Mouse (Mus musculus) c-Kit-negative CD71-positive TER-119-positive erythroid progenitor cells, embryonic 14.5 days (primary cell): Measurements from ENCODE around the gene Acss3.

ENCODE experiments used
- DNase-seq: peaks from one replicate; pipeline ENCODE4 v3.0.0-alpha.2; 2013; ENCODE audit warnings: low read depth, low spot score

Acss3 gene

GRCm38 (mm10) chr10:107123529-107124335 is at the start of gene Acss3:
TSS of gene Acss3 (minus strand) at chr10:107123668.
- DNase-seq, result no peak

DNA sequence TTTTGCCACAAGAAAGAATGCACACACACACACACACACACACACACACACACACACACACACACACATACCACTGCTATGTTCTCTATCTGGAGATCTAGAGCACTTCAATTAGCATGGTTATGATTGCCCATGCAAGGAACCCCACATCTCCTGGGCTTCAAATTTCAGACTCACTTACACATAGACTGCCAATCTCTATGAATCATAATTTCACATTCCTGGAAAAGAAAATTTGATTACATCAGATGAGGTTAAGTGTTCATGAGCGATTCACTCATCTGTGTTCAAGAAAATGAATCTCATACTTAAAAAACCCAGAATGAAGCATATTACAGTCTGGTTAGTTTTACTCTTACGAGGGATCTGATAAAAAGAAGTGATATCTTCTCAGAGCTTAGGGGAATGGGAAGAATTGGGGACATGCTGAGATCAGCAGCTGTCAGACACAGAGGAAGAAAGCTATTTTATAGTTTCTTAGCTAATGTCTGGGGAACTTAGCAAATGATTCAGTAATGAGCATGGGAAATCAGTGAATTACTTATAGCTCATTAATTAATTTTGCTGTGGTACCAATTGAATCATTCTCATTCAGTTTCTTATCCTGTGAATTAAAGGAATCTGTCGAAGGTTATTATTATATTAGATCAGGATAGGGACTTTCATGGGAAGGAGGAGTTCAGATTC is 48.7 kb upstream of the Acss3 start:
- DNase-seq, result no peak

- no peak for DNase-seq
These were observed 43.0 kb upstream of the Acss3 start for GRCm38 (mm10) chr10:107166486-107166885.

- DNase-seq, result no peak
These were observed 25.3 kb upstream of the Acss3 start for GRCm38 (mm10) chr10:107148759-107149158.

GRCm38 (mm10) chr10:107144016-107144415 is 20.5 kb upstream of the Acss3 start:
- no peak for DNase-seq

DNA sequence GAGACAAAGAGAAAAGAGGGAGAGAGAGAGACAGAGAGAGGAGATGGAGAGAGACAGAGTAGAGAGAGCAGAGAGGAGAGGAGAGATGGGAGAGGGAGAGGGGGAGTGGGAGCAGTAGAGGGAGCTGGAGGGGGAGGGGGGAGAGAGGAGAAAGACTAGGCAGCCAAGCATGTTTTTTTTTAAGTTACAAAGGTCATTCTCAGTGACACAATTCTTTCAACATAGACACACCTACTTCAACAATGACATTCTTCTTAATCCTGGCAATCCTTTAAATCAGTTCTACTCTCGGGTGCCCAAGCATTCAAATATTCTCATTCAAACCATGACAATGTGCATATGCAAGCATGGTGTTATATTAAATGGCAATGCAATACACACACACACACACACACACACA is 19.4 kb upstream of the Acss3 start:
- DNase-seq, result no peak

DNA sequence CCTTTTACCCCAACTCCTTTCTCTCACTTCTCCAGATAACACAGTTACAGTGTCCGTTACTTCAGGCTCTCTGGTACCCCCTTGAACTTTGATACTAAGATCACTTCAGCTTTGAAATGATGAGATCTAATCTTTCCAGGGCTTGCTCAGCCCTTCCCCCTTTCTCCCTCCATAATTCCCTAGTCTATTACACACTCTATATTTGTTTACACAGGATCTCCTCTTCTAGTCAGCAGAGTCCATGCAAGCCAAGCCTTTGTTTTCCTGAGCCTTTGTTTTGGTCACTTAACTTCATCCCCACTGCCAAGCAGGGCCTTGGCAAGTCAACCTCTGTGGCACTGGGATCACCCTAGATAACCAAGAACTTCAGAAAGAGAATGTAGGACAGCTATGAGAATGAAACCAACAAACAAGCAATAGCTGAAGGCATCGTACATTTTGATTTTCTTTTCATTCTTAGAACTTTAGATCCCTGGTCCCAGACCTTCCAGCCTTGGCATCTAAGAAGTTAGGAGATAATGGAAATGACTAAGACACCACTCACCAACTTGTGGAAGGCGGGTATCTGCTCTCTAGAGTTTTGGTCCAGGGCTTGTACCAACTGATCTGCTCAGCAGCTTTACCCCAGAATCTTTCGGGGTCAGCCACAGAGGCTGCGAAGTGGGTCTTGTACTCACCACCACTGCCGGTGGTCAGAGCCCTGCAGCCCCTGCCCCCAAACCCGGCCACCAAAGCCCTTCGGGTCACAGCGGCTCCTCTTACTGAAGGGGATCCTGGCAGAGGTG is 532 bp downstream of the Acss3 start:
- DNase-seq, result no peak

DNA sequence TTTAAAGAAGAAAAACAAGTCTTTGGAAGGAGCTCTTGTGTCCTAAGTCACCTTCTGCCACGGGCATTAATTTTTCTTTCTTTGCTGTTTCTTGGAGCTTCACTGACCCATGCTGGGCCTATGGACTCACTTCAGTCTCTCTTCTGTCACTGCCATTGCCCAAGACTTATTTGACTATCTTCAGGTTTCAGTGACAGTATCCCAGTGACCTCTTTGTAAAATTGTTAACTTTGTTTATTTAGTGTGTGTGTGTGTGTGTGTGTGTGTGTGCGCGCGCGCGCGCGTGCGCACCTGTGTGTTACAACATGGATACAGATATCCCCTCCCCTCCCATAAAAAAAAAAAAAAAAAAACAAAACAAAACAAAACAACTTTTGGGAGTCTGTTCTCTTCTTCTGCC is 2.2 kb downstream of the Acss3 start:
- DNase-seq, result no peak

- DNase-seq, result no peak
These were observed 4.3 kb downstream of the Acss3 start for GRCm38 (mm10) chr10:107119135-107119534.

DNA sequence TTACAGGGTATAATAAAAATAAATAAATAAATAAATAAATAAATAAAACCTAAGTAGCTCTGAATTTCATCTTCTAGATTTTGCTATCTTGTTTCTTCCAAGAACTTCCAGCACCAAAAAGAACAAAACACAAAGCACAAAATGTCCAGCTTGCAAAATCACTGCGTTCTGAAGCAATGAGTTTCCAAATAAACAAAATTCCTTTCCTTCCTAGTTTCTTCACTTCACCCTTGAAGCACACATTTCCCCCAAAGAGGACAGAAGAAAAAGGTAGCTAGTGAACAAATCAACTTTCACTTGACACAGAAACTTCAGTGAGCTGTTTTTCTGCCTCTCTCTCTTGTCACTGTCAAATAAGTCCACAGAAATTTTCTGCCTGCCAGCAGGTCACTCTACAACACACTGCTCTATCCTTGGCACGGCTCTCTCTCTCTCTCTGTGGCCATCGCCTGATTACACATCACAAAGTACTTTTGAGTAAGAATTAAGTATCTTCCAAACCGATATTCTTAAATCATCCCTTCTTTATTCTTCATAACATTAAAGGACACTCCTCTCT is 6.7 kb downstream of the Acss3 start:
- DNase-seq, result no peak

DNA sequence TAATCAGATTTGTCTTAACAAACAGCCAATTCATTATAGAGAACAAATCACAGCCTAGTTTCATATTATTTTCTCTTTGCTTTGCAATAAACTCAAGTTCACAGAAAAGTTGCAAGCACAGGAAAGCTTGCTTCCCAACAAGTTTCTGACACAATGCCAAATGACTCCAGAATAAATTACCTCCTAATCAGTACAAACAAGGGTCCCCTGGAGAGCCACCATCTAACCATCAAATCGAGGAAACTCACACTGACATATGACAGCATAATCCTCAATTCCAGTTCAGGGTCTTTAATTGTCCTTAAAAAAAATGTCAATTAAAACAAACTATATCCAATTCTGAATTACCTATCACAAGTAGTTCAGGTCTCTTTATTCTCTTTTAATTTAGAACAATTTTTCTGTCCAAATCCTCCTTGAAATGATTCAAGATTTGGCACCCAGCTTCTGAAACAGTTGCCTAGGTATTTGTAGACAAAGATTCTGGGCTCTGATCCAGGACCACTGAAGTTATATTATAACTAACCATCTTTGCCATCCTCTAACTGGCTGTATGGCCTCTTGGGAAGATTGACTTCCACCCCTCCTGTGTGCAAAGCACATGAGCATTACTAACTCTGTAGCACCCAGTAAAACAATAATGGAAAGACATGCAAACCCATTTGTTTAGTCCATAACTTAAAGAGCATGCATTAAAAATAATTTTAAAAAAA is 7.4 kb downstream of the Acss3 start:
- no peak for DNase-seq

- DNase-seq, result no peak
These were observed 8.3 kb downstream of the Acss3 start for GRCm38 (mm10) chr10:107115121-107115520.

DNA sequence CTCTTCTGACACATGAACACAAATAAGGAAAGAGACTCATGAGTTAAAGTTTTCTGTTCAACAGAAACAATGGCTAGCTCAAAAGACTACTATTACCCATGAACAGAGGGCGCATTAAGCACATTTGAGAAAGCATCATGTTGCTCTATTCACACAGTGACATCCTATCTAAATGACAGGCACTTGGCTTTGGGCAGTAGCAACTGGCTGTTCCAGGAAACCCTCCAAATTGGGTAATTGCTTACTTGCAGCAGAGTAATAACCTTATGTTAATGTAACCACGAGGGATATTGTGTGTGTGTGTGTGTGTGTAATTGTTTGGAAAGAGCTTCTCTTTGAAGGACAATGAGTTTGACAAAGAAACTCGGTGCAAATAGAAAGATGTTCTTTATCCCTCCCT is 29.0 kb downstream of the Acss3 start:
- DNase-seq, result no peak

DNA sequence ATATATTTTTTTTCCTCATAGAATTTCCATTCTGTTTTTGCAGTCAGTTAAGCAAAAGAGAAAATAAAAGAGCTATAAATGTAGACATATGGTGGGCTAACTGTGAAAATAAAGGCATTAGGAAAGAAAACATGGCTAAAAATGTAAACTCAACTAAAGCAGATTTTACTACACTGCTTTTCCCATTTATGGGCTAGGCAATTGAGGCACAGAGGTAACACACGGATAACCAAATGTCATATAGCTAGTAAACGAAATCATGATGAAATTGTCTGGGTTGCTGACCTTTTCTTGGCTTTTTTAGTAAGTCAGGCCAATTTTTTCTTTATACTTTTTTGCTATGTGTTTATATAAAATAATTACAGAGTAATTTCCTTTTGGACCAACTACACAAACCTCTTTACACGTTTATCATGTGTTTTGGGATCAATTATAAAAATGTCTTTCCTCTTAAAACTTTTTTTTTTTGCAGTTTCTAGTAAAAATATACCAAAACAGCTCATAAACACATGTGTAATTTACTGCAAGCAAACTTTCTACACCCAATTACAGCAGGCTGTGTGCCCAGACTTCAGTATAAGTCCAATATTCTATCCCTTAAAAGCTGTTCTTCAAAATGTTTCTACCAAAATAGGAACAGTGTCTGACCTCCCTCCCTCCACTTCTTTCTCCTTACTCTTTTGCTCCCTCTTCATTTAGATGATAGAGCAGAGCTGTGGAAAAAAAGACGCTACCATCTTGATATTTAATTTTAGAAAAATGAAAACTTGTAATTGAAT is 69.4 kb downstream of the Acss3 start:
- DNase-seq, result no peak

- DNase-seq, result no peak
These were observed 73.0 kb downstream of the Acss3 start for GRCm38 (mm10) chr10:107050489-107050888.

DNA sequence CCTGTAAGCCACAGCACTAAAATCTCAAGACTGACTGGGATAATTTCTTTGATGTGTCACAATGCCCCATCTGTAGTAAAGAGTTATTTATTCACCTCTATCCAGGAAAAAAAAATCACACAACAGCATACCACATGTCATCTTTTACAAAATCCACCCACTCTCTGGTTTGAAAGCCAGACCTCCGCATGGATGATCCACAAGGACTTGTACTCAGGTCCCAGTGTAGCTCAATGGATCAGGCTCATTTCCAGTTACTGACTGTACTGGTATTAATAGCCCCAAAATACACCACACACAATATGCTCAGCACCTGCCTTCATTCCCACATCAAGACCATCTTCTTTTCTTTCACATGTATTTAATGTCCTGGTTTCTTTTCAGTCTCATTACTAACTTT is 80.8 kb downstream of the Acss3 start:
- DNase-seq, result no peak

GRCm38 (mm10) chr10:107040837-107041236 is 82.6 kb downstream of the Acss3 start:
- no peak for DNase-seq

- DNase-seq, result no peak
These were observed 83.1 kb downstream of the Acss3 start for GRCm38 (mm10) chr10:107040378-107040777.

DNA sequence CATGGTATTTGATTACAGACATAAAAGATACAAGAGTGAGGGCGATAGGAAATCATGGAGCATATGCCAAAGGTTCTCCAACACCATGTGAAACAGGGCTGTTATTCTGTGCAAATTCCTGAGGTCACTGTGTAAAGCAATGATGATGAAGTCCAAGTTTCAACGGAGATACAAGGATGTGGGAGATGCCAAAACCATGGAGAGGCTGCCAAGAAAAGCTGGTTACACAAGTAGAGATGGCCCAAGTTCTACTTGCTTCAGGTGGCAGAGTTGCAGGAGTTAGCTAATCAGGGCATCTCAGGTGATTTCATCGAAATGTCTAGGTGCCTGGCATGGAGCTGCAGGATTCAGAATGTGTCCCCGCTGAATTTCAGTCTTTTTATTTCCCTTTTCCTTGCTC is 84.3 kb downstream of the Acss3 start:
- DNase-seq, result no peak

- no peak for DNase-seq
These were observed 99.2 kb downstream of the Acss3 start for GRCm38 (mm10) chr10:107024254-107024653.

DNA sequence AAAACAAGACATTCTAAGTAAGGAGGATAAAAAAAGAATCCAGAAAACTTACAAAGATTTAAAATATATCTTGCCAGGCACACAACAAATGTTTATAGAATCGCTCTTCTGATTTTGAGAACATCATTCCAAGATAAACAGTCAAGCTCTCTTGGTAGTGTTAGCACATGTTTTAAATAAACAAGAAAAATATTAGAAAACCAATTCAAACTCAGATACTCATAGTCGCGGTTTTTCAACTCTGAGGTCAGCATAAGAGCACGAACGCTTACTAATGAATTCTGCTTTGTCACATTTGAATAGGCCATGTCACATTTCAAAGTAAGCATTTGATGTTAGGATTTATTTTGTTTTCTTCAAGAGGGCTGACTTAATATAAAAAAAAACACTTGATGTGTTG is 102.3 kb downstream of the Acss3 start:
- DNase-seq, result no peak
